Mouse (Mus musculus) frontal cortex, adult 2 months (tissue): Measurements from ENCODE around the gene Gpr85. TPM values are rescaled to one million over a fixed set of nuclear protein-coding genes. Genes with fewer than 3 reads are reported as not detected.

Source experiments
- DNase-seq, 2 experiments: peaks; one replicate each; pipeline ENCODE4 v3.0.0; 2022; ENCODE audit warnings: low spot score in 1 of 2; ENCODE audit errors: extremely low spot score in 1 of 2
- polyA plus RNA-seq: library from polyadenylated mRNA; depleted of rRNA; stranded (reverse); fragments of >200 nt; gene quantifications from 2 replicates; pipeline ENCODE4 v1.2.3, GENCODE M21; 2012; rRNA removed

The Gpr85 gene
- polyA plus RNA-seq, 1 experiment: 31.4 TPM

DNA sequence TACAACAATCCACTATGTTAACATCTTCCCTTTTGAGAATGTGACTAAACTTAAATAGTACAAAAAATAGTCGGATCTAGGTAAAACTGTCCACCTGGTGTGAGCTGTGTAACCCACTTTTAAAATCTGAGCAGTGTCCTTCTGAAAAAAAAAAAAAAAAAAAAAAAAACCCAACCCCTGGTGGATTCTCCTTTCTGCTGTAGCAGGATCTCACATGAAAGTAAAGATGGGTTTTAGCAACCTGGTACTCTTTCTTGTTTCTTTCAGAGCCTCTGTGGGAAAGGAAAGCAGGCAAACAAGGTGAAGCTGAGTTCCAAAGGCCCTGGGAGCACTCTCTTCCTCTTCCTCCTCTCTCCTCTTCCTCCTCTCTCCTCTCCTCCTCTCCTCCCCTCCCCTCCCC is 10.9 kb downstream of the Gpr85 start:
- DNase-seq: no peak

- no peak for DNase-seq
These were observed 23.1 kb downstream of the Gpr85 start for GRCm38 (mm10) chr6:13816661-13817060.

DNA sequence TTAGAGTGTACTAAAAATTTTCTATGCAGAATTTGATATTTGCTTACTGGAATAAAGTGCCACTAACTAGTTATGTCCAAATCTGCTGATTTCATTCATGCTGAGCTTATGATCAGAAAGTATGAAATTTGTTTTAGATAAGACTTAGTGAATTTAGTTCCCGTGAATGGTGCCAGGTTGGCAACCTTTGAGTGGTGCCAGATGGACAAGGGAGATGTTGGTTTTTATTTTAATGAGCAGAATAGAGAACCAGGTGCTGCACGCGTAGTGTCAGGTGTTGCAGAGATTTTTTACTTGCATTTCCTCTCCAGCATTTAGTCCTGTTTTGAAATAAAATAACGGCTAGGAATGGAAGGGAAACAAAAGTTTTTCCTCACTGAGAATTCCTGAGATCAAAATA is 27.6 kb downstream of the Gpr85 start:
- DNase-seq: no peak

GRCm38 (mm10) chr6:13800071-13800470 is 39.7 kb downstream of the Gpr85 start:
- no peak for DNase-seq

DNA sequence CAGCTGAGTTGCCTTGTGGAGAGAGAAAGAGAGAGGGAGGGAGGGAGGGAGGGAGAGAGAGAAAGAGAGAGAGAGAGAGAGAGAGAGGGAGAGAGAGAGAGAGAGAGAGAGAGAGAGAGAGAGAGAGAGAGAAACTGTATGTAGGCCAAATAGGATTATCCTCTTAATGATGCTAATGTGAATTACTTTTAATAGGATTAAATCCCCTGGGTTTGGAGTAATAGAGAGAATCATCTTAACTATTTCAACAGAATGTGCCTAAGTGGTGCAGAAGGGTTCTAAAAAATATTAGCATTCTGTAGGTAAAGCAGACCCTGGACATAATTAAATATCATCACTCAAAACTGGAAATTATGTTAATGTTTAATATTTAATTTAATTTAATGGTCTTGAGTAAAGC is 42.4 kb downstream of the Gpr85 start:
- DNase-seq: no peak

Other genes starting within 250 kb of the Gpr85 start
- 9.8 and 9.9 TPM in 2 replicates for gene Tmem168, start 231.8 kb downstream of the Gpr85 start, polyA plus RNA-seq
- gene Bmt2, start 162.0 kb downstream of the Gpr85 start, polyA plus RNA-seq: 14.6 and 15.9 TPM in 2 replicates
- gene 2610001J05Rik, start 31.6 kb upstream of the Gpr85 start, polyA plus RNA-seq: 75.3 and 85.0 TPM in 2 replicates